Mouse (Mus musculus) Muller cell, postnatal 12 days (primary cell): ENCODE results near the gene Ptk6.

Experiments used
- DNase-seq: peaks from one replicate; pipeline ENCODE4 v3.0.0-alpha.2; 2015; ENCODE audit errors: inconsistent ontology term

Gene Ptk6

GRCm38 (mm10) chr2:181159771-181160170 lies 42.8 kb downstream of the Ptk6 start:
- no peak for DNase-seq

- no peak for DNase-seq
Observed at GRCm38 (mm10) chr2:181159091-181159514, 43.5 kb downstream of the Ptk6 start.

GRCm38 (mm10) chr2:181158471-181158870 lies 44.1 kb downstream of the Ptk6 start:
- DNase-seq, result no peak

GRCm38 (mm10) chr2:181157716-181158302 lies 44.8 kb downstream of the Ptk6 start:
- peak; percentile 26 for DNase-seq

- DNase-seq, result no peak
Observed at GRCm38 (mm10) chr2:181157180-181157579, 45.4 kb downstream of the Ptk6 start.

- peak; percentile 32 for DNase-seq
Observed at GRCm38 (mm10) chr2:181156248-181157121, 46.1 kb downstream of the Ptk6 start, which contains the start of gene Eef1a2. Gene Eef1a2 (minus strand): TSS chr2:181157014.

- peak; percentile 34 for DNase-seq
Observed at GRCm38 (mm10) chr2:181155801-181156200, 46.8 kb downstream of the Ptk6 start.

- DNase-seq, result no peak
Observed at GRCm38 (mm10) chr2:181154831-181155415, 47.7 kb downstream of the Ptk6 start.

- DNase-seq, result no peak
Observed at GRCm38 (mm10) chr2:181154361-181154760, 48.2 kb downstream of the Ptk6 start.

- no peak for DNase-seq
Observed at GRCm38 (mm10) chr2:181153837-181154236, 48.8 kb downstream of the Ptk6 start.

GRCm38 (mm10) chr2:181153131-181153530 lies 49.5 kb downstream of the Ptk6 start:
- DNase-seq, result no peak

- no peak for DNase-seq
Observed at GRCm38 (mm10) chr2:181152701-181153100, 49.9 kb downstream of the Ptk6 start.

- DNase-seq, result no peak
Observed at GRCm38 (mm10) chr2:181150281-181150680, 52.3 kb downstream of the Ptk6 start.

- DNase-seq, result no peak
Observed at GRCm38 (mm10) chr2:181148318-181148955, 54.2 kb downstream of the Ptk6 start.

GRCm38 (mm10) chr2:181147546-181148317 lies 54.9 kb downstream of the Ptk6 start:
- peak; percentile 48 for DNase-seq

GRCm38 (mm10) chr2:181146976-181147545 lies 55.5 kb downstream of the Ptk6 start:
- no peak for DNase-seq

- no peak for DNase-seq
Observed at GRCm38 (mm10) chr2:181144675-181145074, 57.9 kb downstream of the Ptk6 start.
